ENCODE assay signal across 8 mouse cellular contexts in the genomic region with DNA sequence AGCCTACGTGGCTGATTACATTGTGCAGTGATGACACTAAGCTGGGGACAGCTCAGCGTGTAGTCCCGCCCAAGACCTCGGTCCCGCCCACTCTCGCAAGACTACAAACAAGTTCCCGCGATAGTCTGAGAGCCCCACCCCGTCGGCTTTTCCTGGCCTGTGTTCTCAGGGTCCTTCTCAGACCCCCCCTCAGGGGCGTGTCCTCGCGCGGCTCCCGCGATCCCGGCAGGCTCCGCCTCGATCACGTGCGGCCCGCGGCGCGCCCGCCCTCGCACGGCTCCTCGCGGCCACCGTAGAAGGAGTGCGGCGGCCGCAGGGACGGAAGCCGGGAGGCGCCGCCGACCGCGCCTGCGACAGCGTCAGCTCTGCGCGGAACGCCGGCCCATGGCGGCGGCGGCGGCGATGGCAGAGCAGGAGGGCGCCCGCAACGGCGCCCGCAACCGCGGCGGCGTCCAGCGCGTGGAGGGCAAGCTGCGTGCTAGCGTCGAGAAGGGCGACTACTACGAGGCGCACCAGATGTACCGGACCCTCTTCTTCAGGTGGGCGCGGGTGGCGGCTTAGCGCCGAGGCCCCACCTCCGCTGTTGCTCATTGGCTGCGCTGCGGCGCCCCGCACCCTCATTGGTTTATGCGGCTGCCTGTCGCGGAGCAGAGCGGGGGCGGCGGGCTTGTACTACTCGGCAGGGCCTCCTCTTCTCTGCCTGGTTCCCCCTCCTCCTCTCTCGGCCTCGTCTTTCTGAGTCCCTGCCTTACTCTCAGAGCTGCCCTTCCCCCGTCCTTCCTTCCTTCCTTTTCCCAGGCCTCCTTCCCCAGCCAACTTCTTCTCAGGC. TPM values are rescaled to one million over a fixed set of nuclear protein-coding genes. Genes with fewer than 3 reads are reported as not detected.
A peak's percentile ranks its signal among the peaks of the same experiment; 100 is the strongest.
DNase-seq lines count a peak whose midpoint lies in the region; ATAC-seq lines count a peak whose summit lies in the region.

A gene (plus strand): TSS at position 244 of the 829 bp plus-strand sequence.

- ATAC-seq in megakaryocyte progenitor cell, adult 5-6 weeks (replicated peaks; ENCODE audit: poor library complexity): peak; percentile 79

- DNase-seq in adipocyte (ENCODE audit: low spot score): peak; percentile 100
- DNase-seq in embryo, embryonic 10 days (ENCODE audit: low spot score): peak; percentile 97
- DNase-seq in gastrocnemius, postnatal 10 days: peak; percentile 98
- DNase-seq in induced T-regulatory cell, adult 2 months (ENCODE audit: low read depth): peak; percentile 99
- DNase-seq in left cerebral cortex, adult 9 months (ENCODE audit: low spot score in 2 of 2): peak; percentile 97 to 98
- peak; percentile 98 for DNase-seq in right cerebral cortex, postnatal 14 days
- DNase-seq in urinary bladder, postnatal 36 days (ENCODE audit: low spot score in 2 of 2): peak; percentile 99 to 100

RNA-seq across cellular contexts. Expression of the gene that starts here (rescaled TPM):
- total RNA-seq in gastrocnemius, postnatal 10 days (2021): 10 to 100 TPM; 48.4 to 55.6 TPM
- 23.0 and 39.2 TPM in 2 replicates for total RNA-seq in megakaryocyte progenitor cell, adult 5-6 weeks (2015)
- 17.4 and 27.4 TPM in 2 replicates for total RNA-seq in megakaryocyte progenitor cell, adult 5-6 weeks (2017)

Comparison
In these comparisons a context has a peak if more than half of its experiments do, and no peak if none do; other contexts are left out.
1. Peak in every context shown above with its lines: DNase-seq and ATAC-seq.